Mouse (Mus musculus) myocyte (in vitro differentiated cells): ENCODE measurements around the gene Mdm2. TPM values are rescaled to one million over a fixed set of nuclear protein-coding genes. Genes with fewer than 3 reads are reported as not detected.

Experiments
- H3K27me3 ChIP-seq: one replicate; pipeline ENCODE4 v1.6.1; 2011; ENCODE audit not compliant: control insufficient read depth, insufficient read depth, insufficient read length
- H3K36me3 ChIP-seq: one replicate; pipeline ENCODE4 v1.6.1; 2011; ENCODE audit not compliant: control insufficient read depth, insufficient read depth
- H3K4me2 ChIP-seq: one replicate; pipeline ENCODE4 v1.6.1; 2011; ENCODE audit warnings: low read depth, control low read depth
- H3K4me3 ChIP-seq: one replicate; pipeline ENCODE4 v1.5.1; 2011; ENCODE audit warnings: mild to moderate bottlenecking, control low read depth, moderate library complexity
- H3K79me2 ChIP-seq: one replicate; pipeline ENCODE4 v1.6.1; 2011; ENCODE audit not compliant: control insufficient read depth, insufficient read depth
- H3ac ChIP-seq: one replicate; pipeline ENCODE4 v1.6.1; 2011; ENCODE audit not compliant: control insufficient read depth, insufficient read length
- CEBPB ChIP-seq: IDR thresholded peaks from 2 replicates; pipeline ENCODE4 v1.6.1; 2011; ENCODE audit warnings: mild to moderate bottlenecking, moderate library complexity; ENCODE audit not compliant: poor library complexity, insufficient read depth, severe bottlenecking
- E2F4 ChIP-seq: IDR thresholded peaks from one replicate; pipeline ENCODE4 v1.6.1; 2011; ENCODE audit warnings: mild to moderate bottlenecking, control low read depth, moderate library complexity; ENCODE audit not compliant: insufficient read depth
- MAX ChIP-seq: IDR thresholded peaks from one replicate; pipeline ENCODE4 v1.6.1; 2011; ENCODE audit warnings: low read depth, mild to moderate bottlenecking, control low read depth
- MYOD1 ChIP-seq, 3 experiments: IDR thresholded peaks; one replicate each; pipeline ENCODE4 v1.6.1; 2011; ENCODE audit warnings: control low read depth in 2 of 3, low read depth in 2 of 3, mild to moderate bottlenecking in 2 of 3, moderate library complexity in 1 of 3; ENCODE audit not compliant: insufficient read length in 2 of 3, control insufficient read depth in 1 of 3
- MYOG ChIP-seq, 3 experiments: IDR thresholded peaks; one replicate each; pipeline ENCODE4 v1.6.1; 2011; ENCODE audit warnings: control low read depth in 2 of 3, low read depth in 2 of 3, mild to moderate bottlenecking in 2 of 3; ENCODE audit not compliant: insufficient read length in 2 of 3, control insufficient read depth in 1 of 3, insufficient read depth in 1 of 3
- POLR2A ChIP-seq: IDR thresholded peaks from one replicate; pipeline ENCODE4 v1.6.1; 2011; ENCODE audit warnings: low read depth, mild to moderate bottlenecking, control low read depth, moderate library complexity; ENCODE audit not compliant: insufficient read length
- POLR2AphosphoS2 ChIP-seq: IDR thresholded peaks from one replicate; pipeline ENCODE4 v1.6.1; 2011; ENCODE audit warnings: low read depth, control low read depth; ENCODE audit not compliant: insufficient read length
- REST ChIP-seq: IDR thresholded peaks from one replicate; pipeline ENCODE4 v1.6.1; 2011; ENCODE audit warnings: mild to moderate bottlenecking, control low read depth, moderate library complexity; ENCODE audit not compliant: insufficient read depth, insufficient read length
- SRF ChIP-seq: IDR thresholded peaks from one replicate; pipeline ENCODE4 v1.6.1; 2011; ENCODE audit warnings: low read depth; ENCODE audit not compliant: control insufficient read depth, insufficient read length
- TCF12 ChIP-seq: IDR thresholded peaks from one replicate; pipeline ENCODE4 v1.6.1; 2011; ENCODE audit warnings: mild to moderate bottlenecking, control low read depth; ENCODE audit not compliant: poor library complexity, insufficient read depth, severe bottlenecking
- TCF3 ChIP-seq: IDR thresholded peaks from one replicate; pipeline ENCODE4 v1.6.1; 2011; ENCODE audit warnings: low read depth, control low read depth; ENCODE audit not compliant: insufficient read length
- USF1 ChIP-seq: IDR thresholded peaks from one replicate; pipeline ENCODE4 v1.6.1; 2011; ENCODE audit warnings: low read depth, mild to moderate bottlenecking, control low read depth, moderate library complexity
- polyA plus RNA-seq: library from polyadenylated mRNA; unstranded; fragments of >200 nt; fragmentation: generic; extraction: Trizol; gene quantifications from one replicate; pipeline ENCODE4 v1.2.1, GENCODE M21; 2012; ENCODE audit warnings: missing spikeins

Gene Mdm2
- polyA plus RNA-seq, 1 experiment, result 23.2 TPM

GRCm38 (mm10) chr10:117730140-117730539 lies 19.6 kb upstream of the Mdm2 start:
- TF ChIP-seq MYOG (IDR thresholded peaks at IDR 0.05; ENCODE audit: control insufficient read depth in 1 of 3, insufficient read depth in 1 of 3, insufficient read length in 2 of 3, low read depth in 2 of 3), result no peak
- TF ChIP-seq MAX, result no peak
- TF ChIP-seq TCF3, result no peak
- TF ChIP-seq POLR2A, result no peak
- no peak for TF ChIP-seq CEBPB
- no peak for TF ChIP-seq USF1
- TF ChIP-seq MYOD1 (IDR thresholded peaks at IDR 0.05; ENCODE audit: control insufficient read depth in 1 of 3, insufficient read length in 2 of 3, low read depth in 2 of 3), result no peak
- no peak for TF ChIP-seq REST
- no peak for TF ChIP-seq POLR2AphosphoS2
- TF ChIP-seq E2F4, result no peak
- no peak for TF ChIP-seq TCF12
- no peak for TF ChIP-seq SRF
- H3K27me3 ChIP-seq, result no peaks in the 10 kb centered on the region

GRCm38 (mm10) chr10:117729139-117729814 lies 18.7 kb upstream of the Mdm2 start:
- no peak overlapping the region for H3ac ChIP-seq

More at GRCm38 (mm10) chr10:117730140-117730539, 19.6 kb upstream of the Mdm2 start:
- Histone ChIP-seq H3ac (no peak overlapping the region), H3K36me3 (no peaks in the 10 kb centered on the region), H3K4me3 (no peak overlapping the region), H3K4me2 (no peak overlapping the region), H3K79me2 (no peaks in the 10 kb centered on the region)

GRCm38 (mm10) chr10:117728574-117728973 lies 18.0 kb upstream of the Mdm2 start:
- Histone ChIP-seq H3K36me3 (no peaks in the 10 kb centered on the region), H3K79me2 (no peaks in the 10 kb centered on the region), H3ac (no peak overlapping the region), H3K4me2 (no peak overlapping the region), H3K4me3 (no peak overlapping the region), H3K27me3 (no peaks in the 10 kb centered on the region)
- TF ChIP-seq USF1, result no peak
- TF ChIP-seq CEBPB, result no peak
- TF ChIP-seq REST, result no peak
- no peak for TF ChIP-seq MYOG (IDR thresholded peaks at IDR 0.05; ENCODE audit: control insufficient read depth in 1 of 3, insufficient read depth in 1 of 3, insufficient read length in 2 of 3, low read depth in 2 of 3)
- TF ChIP-seq POLR2A, result no peak
- TF ChIP-seq MYOD1 (IDR thresholded peaks at IDR 0.05; ENCODE audit: control insufficient read depth in 1 of 3, insufficient read length in 2 of 3, low read depth in 2 of 3), result no peak
- TF ChIP-seq E2F4, result no peak
- TF ChIP-seq MAX, result no peak
- no peak for TF ChIP-seq TCF3
- TF ChIP-seq TCF12, result no peak

More at GRCm38 (mm10) chr10:117729139-117729814, 18.7 kb upstream of the Mdm2 start:
- Histone ChIP-seq H3K36me3 (no peaks in the 10 kb centered on the region), H3K4me2 (no peak overlapping the region), H3K4me3 (no peak overlapping the region), H3K27me3 (no peaks in the 10 kb centered on the region), H3K79me2 (no peaks in the 10 kb centered on the region)
- TF ChIP-seq USF1, result no peak
- no peak for TF ChIP-seq TCF3
- TF ChIP-seq TCF12, result no peak
- TF ChIP-seq REST, result no peak

GRCm38 (mm10) chr10:117727518-117728110 lies 17.1 kb upstream of the Mdm2 start:
- Histone ChIP-seq H3K4me2 (no peak overlapping the region), H3K27me3 (no peaks in the 10 kb centered on the region), H3K36me3 (no peaks in the 10 kb centered on the region), H3ac (no peak overlapping the region), H3K4me3 (no peak overlapping the region), H3K79me2 (no peaks in the 10 kb centered on the region)
- TF ChIP-seq E2F4, result no peak
- TF ChIP-seq TCF3, result no peak
- TF ChIP-seq MAX, result no peak

- Histone ChIP-seq H3K27me3 (no peaks in the 10 kb centered on the region), H3K4me2 (no peak overlapping the region), H3K79me2 (no peaks in the 10 kb centered on the region), H3K4me3 (no peak overlapping the region), H3ac (no peak overlapping the region), H3K36me3 (no peaks in the 10 kb centered on the region)
- no peak for TF ChIP-seq POLR2AphosphoS2
- no peak for TF ChIP-seq MYOG (IDR thresholded peaks at IDR 0.05; ENCODE audit: control insufficient read depth in 1 of 3, insufficient read depth in 1 of 3, insufficient read length in 2 of 3, low read depth in 2 of 3)
- TF ChIP-seq MAX, result no peak
- no peak for TF ChIP-seq REST
- TF ChIP-seq E2F4, result no peak
- TF ChIP-seq USF1, result no peak
- no peak for TF ChIP-seq TCF3
- TF ChIP-seq MYOD1 (IDR thresholded peaks at IDR 0.05; ENCODE audit: control insufficient read depth in 1 of 3, insufficient read length in 2 of 3, low read depth in 2 of 3), result no peak
- TF ChIP-seq SRF, result no peak
- no peak for TF ChIP-seq POLR2A
- TF ChIP-seq TCF12, result no peak
- TF ChIP-seq CEBPB, result no peak
Measured at GRCm38 (mm10) chr10:117726888-117727385, 16.4 kb upstream of the Mdm2 start.
